Mouse (Mus musculus) liver, adult (tissue): Measurements from ENCODE around the gene Rfx8.

ENCODE experiments used
- GATA4 ChIP-seq: IDR thresholded peaks from 2 replicates; pipeline ENCODE4 v1.6.1; 2014; ENCODE audit warnings: mild to moderate bottlenecking, low read length; ENCODE audit not compliant: insufficient replicate concordance

The Rfx8 gene

DNA sequence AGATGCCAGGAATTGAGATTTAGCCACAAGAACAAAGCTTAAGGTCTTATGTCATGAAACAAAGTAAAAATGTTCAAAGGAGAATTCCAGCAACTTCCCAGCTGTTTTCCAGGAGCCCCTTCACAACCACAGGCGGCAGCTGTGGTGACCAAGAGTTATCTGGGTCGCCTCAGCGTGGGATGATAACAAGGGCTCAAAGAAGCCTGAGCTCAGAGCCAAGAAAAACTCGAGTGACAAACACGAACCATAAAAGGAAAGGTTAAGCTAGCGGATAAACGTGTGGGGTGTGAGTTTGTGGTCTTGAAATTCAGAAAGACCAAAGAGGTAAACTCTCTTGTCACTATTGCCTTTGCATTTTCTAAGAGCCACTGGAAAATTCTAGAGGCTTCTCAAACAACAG, 25.7 kb upstream of the Rfx8 start:
- no peak for TF ChIP-seq GATA4

DNA sequence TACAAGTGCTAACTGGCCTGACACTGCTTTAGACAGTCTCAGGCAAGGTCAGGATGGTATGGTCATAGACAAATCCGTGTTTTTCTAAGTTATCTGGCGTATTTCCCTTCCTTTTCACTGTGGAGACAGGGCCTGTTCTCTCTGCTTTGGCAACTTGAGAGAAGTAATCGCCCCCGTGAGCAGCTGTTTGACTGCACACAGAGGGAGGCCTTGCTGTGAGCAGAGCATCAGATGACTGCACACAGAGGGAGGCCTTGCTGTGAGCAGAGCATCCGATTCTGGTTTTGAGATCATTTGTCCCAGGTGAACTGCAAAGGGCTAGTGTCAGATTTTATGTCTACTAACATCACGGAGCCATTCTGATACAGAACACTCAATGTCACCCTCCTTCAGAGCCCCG, 20.2 kb upstream of the Rfx8 start:
- TF ChIP-seq GATA4 = no peak

DNA sequence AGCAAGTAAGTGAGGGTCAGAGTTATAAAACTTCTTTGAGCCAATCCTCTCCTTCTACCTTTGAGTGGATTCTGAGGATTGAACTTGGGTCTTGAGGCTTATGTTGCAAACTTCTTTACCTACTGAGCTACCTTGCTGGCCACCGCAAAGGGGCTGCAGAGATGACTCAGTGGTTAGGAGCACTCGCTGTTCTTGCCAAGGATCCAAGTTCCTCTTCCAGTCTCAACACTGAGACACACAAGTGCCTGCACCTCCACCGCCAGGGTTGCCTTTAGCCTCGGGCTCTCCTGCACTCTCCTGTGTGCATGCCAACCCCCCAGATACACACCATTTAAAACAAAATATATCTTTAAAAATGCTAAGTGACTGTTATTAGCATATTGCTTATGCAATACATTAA, 19.2 kb upstream of the Rfx8 start:
- no peak for TF ChIP-seq GATA4

DNA sequence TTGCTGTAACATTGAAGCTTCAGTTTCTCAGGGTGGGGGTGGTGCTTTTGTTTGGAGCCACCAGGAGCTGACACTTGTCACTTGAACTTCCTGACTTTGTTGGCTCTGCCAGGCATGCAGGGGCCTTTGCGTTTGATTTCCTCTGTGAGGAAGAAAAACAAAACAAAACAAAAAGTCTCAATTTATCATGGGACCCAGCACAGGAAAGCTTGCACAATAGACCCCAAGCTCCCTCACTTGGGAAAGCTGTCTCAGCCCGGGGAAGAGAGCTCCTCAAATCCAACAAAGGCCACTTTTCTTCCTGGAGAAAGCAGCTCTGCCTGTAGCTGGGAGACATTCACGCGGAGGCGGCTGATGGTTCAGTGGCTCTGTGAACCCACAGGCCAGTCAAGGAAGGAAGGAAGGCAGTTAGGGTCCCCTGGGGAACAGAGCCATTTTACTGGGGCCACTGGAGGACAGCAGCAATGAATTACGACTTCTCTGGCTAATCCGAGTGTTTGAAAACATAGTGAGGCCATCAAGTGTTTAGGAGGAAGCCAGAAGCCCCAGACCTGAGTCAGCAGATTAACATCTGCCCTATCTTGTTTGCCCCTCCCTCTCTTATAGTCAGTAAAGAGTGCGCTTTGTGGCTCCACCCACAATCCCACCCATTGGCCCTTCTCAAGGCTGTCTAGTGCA, 15.3 kb upstream of the Rfx8 start:
- no peak for TF ChIP-seq GATA4

DNA sequence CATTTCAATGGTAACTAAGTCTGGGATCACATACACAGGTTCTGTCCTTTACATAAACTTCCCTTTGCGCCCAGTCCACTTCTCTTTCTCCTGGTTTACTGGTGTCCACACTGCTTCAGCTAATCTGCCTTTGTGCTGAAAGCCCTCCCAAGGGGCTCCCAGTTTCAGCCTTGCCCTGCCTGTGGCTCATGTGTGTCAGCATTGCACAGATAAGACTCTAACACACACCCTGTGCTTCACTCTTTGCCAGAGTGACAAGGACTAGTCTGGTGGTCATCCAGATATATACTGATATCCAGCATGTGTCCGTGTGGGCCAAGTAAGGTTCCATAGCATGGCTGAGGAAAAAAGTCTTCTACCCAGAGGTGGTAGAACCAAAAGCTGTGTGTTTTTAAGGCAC, 14.7 kb upstream of the Rfx8 start:
- no peak for TF ChIP-seq GATA4

DNA sequence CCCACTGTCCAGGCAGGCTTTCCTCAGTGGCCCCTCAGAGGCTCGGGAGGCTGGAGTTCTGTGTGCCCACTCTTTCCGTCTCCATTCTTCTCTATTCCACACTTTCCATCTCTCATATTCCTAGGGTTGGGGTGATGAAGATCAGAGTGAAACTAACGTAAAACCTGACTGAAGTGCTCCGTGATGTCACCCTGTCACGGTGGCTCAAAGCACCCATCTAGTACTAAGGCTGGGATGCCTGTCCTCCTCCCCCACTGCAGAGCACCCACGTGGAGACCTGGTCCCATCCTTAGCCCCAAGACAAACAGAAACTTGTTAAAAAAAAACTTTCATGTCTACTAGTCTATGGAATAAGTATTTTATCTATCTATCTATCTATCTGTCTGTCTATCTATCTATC, 14.1 kb upstream of the Rfx8 start:
- TF ChIP-seq GATA4 = no peak

DNA sequence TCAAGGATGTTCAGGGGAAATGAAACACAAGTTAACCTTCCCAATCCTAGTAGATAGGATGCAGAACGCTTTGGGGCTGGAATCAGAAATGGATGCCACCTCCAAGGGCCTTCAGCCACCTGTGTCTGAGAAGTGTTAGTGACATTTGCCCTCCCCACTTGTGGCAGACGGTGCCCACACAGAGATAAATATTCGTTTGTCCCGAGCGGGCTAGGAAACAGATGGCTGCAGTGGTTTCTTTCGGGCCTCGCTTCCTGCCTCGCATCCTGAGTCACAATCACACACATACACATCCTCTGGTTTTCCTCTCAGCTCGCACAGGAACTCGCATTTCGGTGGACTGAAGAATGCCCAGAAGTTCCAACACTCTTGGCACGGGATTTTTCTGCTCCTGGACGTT, 13.5 kb upstream of the Rfx8 start:
- peak; percentile 51; the same call in 1 of the 2 replicates for TF ChIP-seq GATA4

DNA sequence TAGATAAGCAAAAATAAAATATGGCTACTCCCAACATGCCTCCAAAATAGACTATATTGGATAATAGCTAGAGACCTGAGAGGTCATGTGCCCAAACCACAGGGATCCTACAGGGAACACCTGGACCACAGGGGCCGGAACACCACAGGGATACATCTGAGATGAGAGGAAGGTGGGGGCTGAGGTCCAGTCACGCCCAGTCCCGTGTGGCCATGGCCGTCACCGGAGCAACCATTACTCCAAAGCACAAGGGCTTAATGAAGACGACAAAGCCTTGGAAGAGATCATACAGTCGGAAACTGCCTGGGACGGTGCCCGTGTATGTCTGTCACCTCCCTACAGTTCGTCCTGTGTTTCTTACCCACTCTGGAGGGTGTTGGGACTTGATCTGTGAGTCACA, 13.1 kb upstream of the Rfx8 start:
- no peak for TF ChIP-seq GATA4

DNA sequence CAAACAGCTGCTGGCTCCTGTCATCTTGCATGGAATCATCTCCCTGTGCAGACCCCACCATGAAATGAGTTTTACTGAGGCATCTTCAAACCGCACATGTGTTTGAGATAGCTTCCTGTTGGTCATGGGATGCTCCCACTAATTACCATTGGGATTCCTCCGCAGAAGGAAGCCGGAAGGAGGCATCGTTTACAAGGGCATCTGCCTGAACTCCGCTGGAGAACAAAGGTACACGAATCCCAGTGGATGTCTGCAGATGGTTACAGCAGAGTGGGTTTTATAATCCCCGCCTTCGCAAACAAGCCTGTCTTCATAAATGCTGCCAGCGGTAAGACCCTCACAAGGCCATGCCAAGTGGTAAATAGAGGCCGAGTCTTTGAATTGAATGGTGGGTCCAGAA, 11.3 kb upstream of the Rfx8 start:
- no peak for TF ChIP-seq GATA4

DNA sequence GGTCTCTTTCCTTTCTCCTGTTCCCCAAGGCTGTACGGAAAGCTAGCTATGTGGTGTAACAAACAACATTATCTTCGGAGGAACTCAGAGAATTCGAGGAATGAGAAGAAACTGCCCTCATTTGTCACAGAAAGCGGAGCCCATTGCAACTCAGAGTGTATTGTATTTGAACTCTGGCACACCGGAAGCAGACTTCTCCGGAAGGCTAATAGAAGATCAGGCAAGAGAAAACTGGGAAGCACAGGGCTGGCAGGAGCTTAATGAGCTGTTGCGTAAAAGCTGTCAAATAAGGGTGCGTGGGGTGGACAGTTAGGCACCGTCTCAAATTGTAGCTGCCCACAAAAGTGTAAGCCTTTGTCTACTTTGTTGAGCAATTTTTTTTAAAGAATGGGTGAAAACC, 10.7 kb upstream of the Rfx8 start:
- TF ChIP-seq GATA4 = no peak; the same call in 1 of the 2 replicates

DNA sequence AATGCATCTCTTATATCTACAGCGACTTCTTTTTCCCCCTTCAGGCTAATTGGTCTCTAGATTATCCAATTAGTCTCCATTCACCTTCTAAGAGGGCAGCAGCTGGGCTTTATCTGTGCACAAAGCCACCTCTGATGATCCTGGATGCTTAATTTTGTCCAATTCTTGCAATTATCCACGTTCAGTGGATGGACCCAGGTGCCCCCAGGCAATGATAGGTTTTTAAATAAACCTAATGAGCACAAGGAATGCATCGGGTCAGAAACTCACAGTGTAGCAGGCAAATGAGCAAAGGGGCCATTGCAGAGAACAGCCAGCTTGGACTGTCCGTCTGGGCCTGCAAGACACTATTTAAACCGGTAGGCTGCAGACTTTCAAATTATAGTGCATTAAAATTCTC, 10.1 kb upstream of the Rfx8 start:
- no peak for TF ChIP-seq GATA4

DNA sequence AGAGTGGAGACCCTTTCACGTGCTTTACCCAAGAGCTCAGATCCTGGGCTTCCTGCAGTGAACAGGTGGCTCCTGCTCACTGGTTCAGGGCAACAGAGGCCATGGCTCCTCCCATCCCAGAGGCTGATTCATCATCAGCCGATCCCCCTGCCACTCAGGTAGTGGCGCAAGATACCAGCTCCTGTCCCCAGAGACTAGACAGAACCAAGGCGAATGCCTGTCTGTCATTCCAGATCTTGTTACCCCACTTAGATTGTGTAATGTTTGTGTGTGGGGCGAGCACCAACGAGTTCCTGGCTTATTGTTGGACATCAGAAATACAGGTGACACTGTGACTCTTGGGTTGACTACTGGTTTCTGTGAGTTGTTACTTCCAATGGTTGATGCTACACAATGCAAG, 9.1 kb upstream of the Rfx8 start:
- no peak for TF ChIP-seq GATA4

DNA sequence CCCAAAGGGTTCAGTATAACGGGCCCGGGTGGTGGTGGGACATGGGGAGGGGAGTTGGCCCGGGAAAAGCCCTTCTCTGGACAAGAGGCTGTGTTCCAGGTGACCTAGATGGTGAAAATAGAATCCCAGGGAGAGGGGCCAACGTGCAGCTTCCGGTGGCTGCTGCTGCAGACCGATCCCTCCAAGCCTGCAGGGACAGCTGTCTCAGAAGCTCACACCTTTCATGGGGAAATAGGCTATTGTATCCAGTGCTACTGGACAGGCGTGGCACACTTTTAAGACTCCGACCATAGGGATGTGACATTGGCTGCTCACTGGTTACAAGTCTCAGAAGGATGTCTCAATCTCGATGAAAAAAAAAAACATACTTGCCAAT, 542 bp upstream of the Rfx8 start:
- TF ChIP-seq GATA4 = no peak

DNA sequence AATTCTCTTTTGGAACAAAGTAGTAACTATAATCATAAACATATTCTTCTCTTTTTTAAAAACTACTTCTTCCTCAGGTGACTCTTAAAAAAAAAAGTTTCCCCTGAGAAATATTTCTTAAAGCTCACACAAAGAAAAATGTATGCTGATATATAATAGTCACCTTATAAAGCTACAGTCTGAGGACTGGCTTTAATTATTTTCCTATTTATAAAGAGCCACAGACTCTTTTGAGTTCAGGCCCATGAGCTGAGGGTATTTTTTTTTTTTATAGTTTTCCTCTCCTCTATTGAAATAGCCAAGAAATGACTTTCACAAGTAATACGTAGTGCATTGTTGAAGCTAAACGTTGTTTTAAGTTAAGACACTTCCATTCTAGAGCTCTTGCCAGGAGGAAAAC, 611 bp downstream of the Rfx8 start:
- no peak for TF ChIP-seq GATA4

DNA sequence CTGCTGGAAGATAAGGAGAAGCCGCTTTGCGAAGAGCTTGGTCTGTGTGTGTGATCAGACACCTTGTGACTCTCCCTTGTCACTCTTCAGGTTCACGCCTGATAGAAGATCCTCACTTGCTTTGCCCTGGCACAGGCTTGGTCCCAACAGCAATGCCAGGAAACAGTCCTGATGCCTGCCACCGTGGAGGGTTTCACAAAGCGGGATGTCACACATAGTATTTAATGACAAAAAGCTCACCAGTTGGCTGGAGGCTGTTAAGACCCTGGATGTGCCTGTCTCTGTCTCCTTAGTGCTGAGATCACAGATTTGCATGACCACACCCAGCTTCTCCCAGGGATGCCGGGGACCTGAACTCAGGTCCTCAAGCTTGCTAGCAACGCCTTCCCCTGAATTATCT, 5.2 kb downstream of the Rfx8 start:
- TF ChIP-seq GATA4 = no peak

DNA sequence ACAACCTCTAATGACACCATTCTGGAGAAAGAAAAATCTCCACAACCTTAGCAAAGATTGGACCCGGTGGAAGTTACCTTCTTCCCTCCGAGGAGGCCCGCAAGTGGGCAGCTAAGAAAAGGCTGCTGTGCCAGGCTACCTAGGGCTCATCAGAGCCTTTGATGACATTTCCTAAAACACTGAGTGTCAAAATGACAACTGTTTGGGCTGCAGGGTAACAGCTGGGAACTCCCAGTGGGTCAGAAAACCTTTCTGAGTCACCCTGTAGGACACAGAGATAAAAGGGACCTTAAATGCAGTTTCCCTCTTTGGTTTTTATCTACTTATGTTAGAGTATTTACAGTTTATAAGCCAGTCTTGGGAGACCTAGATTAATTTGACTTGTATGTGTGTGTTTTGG, 6.1 kb downstream of the Rfx8 start:
- no peak for TF ChIP-seq GATA4

DNA sequence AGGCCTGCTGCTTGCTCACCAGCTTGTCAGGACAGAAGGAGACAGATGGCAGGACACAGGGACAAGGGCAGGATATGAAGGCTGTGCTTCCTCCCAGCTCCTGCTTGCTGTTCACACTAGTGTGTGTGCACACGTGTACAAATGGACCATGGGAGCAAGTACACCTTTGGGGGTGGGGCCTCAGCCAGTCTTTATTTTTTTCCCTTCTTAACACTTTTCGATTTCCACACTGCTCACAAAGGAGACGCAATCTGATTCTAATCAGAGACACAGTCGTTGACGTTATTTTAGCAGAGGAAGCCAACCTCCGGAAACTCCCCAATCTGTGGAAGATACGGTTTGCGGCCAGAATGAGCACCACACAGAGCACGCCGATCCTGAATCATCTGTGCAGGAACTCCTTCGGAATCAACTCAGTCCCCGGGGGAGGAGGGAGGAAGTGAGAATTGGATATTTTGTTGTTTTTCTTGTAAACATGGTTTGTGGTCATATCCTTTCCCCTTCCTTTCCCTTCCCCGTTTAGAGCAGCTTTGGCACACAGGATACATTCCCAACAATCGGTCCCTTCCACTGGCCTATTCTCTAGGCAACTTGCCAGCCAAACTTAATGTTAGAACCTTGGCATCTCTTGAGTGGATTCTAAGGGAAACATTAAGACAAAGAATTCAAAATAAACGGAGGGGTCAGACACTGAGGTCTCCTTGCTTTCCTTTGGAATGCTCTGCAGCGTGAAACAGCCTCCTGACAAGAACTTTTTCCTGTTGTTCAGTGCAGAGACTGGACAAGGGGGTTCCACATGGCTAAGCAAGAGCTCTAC, 6.7 kb downstream of the Rfx8 start:
- TF ChIP-seq GATA4 = peak; percentile 95

DNA sequence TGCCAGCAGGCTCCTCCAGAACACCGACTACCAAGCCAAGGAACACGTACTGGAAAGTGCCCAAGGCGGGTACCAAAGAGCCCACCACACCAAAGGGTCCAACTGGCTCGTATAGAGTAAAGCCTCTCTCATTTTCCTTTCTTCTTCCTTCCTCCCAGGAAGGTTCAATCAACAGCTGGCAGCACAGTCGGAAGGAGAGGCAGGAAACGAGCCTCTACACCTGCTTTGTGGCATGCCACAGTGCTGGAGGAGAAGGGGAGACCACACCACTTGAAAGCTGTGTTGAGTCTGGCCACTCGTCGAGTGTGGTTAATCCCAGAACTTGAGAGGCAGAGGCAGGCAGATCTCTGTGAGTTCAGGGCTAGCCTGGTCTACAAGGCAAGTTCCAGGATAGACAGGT, 7.5 kb downstream of the Rfx8 start:
- no peak for TF ChIP-seq GATA4

DNA sequence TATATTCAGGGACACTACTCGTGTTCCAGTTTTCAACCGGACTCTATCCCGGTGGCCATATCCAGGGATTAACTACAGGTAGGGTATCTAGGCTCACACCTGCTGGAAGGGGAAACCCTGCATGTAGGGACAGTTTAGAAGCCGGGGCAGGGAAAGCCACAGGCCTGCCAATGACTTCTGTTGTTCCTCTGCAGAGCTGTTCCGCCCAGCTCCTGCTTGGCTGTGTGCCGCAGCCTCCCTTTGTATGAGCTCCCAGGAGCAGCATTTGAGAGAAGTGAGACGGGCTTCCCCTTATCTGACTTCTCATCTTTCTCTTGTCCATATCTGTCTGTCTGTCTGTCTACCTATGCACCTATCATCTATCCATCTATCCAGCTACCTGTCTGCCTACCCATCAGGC, 8.5 kb downstream of the Rfx8 start:
- TF ChIP-seq GATA4 = no peak
